Mouse (Mus musculus) limb, embryonic 11.5 days (tissue): ENCODE measurements around the gene Tnfsf13. TPM values are rescaled to one million over a fixed set of nuclear protein-coding genes. Genes with fewer than 3 reads are reported as not detected.

Experiments used
- ATAC-seq: fragments of 200-750 bp; cut with Nextera tagmentation; 2 replicates; pipeline ENCODE4 v1.8.0; 2017; ENCODE audit warnings: low read depth; ENCODE audit not compliant: insufficient number of reproducible peaks, low FRiP score, low TSS enrichment
- DNase-seq: peaks from one replicate; pipeline ENCODE4 v3.0.0-alpha.2; 2015; ENCODE audit warnings: low spot score
- H3K27ac ChIP-seq: fragments of 300-500 bp; sonication (generic); replicated peaks from 2 replicates; pipeline ENCODE4 v1.5.1; 2014; ENCODE audit warnings: low read depth, mild to moderate bottlenecking, low read length
- H3K27me3 ChIP-seq: fragments of 300-500 bp; sonication (generic); 2 replicates; pipeline ENCODE4 v1.6.1; 2014; ENCODE audit warnings: mild to moderate bottlenecking, low read length, mixed read lengths; ENCODE audit not compliant: control insufficient read depth, insufficient read depth
- H3K36me3 ChIP-seq: fragments of 300-500 bp; sonication (generic); 2 replicates; pipeline ENCODE4 v1.6.1; 2014; ENCODE audit warnings: mild to moderate bottlenecking, low read length, moderate library complexity, mixed read lengths; ENCODE audit not compliant: control insufficient read depth, insufficient read depth
- H3K4me1 ChIP-seq: fragments of 300-500 bp; sonication (generic); 2 replicates; pipeline ENCODE4 v1.6.1; 2014; ENCODE audit warnings: low read length, mixed read lengths; ENCODE audit not compliant: control insufficient read depth, insufficient read depth
- H3K4me2 ChIP-seq: fragments of 300-500 bp; sonication (generic); 2 replicates; pipeline ENCODE4 v1.6.1; 2014; ENCODE audit warnings: low read depth, mild to moderate bottlenecking, moderate library complexity; ENCODE audit not compliant: severe bottlenecking
- H3K4me3 ChIP-seq: fragments of 300-500 bp; sonication (generic); 2 replicates; pipeline ENCODE4 v1.5.1; 2014; ENCODE audit warnings: low read depth, low read length
- H3K9ac ChIP-seq: fragments of 300-500 bp; sonication (generic); 2 replicates; pipeline ENCODE4 v1.6.1; 2014; ENCODE audit warnings: mild to moderate bottlenecking, low read length
- H3K9me3 ChIP-seq: fragments of 300-500 bp; sonication (generic); 2 replicates; pipeline ENCODE4 v1.6.1; 2016; ENCODE audit warnings: low read length; ENCODE audit not compliant: control insufficient read depth
- WGBS: fragments of 180-500 bp; shearing (Covaris S2); extraction: QIAGEN DNeasy Blood & Tissue Kit; methylation state at CpG from one replicate; pipeline ENCODE4 v1.1.7; 2014; 5-methylcytosine and 5-hydroxymethylcytosine counted together
- polyA plus RNA-seq: library from polyadenylated mRNA; unstranded; fragments of >200 nt; fragmentation: Nextera tagmentation; extraction: Ambion mirVana; gene quantifications from 2 replicates; pipeline ENCODE4 v1.2.1, GENCODE M21; 2014

Tnfsf13 gene
- polyA plus RNA-seq, 1 experiment from 2014 or later = not detected

DNA sequence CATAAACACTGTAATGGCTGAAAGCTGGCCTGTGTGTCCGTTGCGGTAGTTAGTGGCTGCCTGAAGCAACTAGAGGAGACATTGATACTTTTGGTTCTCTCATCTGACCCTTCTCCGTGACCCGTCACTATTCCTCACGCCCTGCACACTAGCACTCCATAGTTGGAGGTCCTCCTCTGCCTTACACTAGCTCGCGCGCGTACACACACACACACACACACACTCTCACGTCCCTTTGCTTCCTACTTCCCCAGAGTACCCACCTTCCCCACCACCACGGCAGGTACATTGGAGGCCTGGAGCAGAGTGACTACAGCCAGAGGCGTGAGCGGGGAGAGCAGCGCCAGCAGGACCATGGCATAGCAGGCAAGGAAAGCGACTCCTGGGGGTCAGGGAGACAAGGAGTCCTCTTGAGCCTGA is 28.1 kb downstream of the Tnfsf13 start:
- no peak overlapping the region for H3K27ac ChIP-seq
- peaks cover 19% of the 10 kb centered on the region for H3K4me1 ChIP-seq
- WGBS = 85% methylated on average over 15 of the region's 15 CpGs

DNA sequence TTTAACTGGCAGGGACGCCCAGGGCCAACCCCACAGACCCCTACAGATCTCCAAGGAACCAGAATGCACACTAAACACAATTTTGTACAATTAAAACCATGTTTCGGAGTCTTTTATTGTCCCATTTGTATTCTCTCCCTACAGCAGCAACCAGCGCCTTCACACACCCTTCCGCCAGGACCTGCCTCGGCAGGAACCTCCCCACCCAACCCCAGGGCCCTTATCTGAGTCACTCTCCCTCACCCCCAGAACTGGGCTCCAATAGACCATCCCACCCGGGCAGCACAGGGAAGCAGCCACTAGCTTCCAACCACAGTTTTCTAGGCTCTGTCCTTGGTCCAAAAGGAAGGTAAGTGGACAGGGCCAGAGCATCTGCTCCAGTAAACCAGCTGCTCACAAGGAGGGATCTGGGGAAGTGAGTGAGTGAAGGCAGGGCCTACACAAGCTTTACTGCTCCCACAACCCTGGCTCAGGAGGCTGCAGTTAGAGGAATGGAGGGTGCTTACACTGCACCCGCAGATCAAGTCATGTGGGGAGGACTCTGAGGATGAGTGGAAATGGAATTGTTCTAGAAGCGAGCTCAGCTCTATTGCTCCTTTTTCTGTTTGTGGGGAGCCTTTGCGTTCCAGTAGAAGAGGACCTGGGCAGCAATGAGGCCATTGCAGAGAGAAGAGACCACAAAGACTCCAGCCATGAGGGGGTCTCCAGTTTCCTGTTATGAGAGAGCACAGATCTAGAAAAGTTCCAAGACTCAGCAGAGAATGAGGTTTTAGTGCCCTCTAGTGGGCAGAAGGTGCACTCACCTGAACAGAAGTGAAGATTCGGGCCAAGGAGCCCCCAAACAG is 28.7 kb downstream of the Tnfsf13 start:
- Histone ChIP-seq H3K4me2 (no peak overlapping the region), H3K27ac (no peak overlapping the region), H3K27me3 (no peaks in the 10 kb centered on the region), H3K9me3 (no peaks in the 10 kb centered on the region), H3K4me1 (peaks cover 19% of the 10 kb centered on the region), H3K4me3 (no peak overlapping the region; the same call in 1 of the 2 replicates), H3K9ac (no peak overlapping the region), H3K36me3 (peaks cover 32% of the 10 kb centered on the region)
- DNase-seq = peak; percentile 78
- ATAC-seq = no peak
- 76% methylated on average over 10 of the region's 10 CpGs for WGBS

More for the DNA sequence above, 28.1 kb downstream of the Tnfsf13 start:
- H3K4me2 ChIP-seq = no peak overlapping the region
- H3K4me3 ChIP-seq = peak overlapping the region; percentile 1; the same call in 1 of the 2 replicates
- H3K9me3 ChIP-seq = no peaks in the 10 kb centered on the region
- no peak for DNase-seq
- no peak overlapping the region for H3K9ac ChIP-seq
- ATAC-seq = no peak
- H3K27me3 ChIP-seq = no peaks in the 10 kb centered on the region
- peaks cover 27% of the 10 kb centered on the region for H3K36me3 ChIP-seq

DNA sequence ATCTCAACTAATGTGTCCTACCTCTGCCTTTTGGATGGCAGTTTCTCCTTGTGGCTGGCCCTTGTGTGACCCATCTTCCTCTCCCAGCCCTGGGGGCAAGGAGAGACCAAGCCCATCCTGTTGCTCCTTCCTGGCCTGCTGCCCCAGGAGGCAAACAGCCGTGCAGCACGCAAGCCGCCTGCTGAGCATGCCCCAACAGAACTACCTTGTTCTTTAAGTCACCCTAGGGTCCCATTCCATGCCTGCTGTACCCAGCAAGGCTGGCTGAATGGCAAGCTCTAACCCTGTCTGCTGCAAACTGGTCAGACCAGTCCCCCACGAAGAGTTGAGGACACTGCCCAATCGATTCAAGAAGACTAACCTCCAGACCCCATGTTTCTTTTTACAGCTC is 29.5 kb downstream of the Tnfsf13 start:
- WGBS = 78% methylated on average over 5 of the region's 5 CpGs
- Histone ChIP-seq H3K4me2 (no peak overlapping the region), H3K9ac (no peak overlapping the region)

DNA sequence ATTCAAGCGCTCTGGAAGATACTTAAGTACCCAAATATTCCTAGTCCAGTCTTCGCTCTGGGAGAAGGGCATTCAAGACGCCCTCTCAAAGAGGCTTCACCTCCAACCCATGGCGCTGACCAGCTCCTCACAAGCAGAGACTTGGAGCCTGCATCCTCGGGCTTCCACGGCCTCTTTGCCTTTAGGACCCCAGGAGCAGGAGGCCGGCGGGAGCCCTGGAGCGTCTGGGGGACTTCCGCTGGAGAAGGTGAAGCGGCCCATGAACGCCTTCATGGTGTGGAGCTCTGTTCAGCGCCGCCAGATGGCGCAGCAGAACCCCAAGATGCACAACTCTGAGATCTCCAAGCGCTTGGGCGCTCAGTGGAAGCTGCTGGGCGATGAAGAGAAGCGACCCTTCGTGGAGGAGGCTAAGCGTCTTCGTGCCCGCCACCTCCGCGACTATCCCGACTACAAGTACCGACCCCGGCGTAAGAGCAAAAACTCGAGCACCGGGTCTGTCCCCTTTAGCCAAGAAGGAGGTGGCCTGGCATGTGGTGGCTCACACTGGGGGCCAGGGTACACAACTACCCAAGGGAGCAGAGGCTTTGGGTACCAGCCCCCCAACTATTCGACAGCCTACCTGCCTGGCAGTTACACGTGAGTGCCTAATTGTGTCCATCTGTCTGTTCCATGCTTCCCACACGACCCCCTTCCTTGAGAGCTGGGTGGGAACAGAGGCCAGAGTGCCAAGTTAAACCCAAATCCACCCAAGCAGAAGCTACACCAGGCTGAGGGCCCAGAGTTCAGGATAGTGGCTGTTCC is 30.1 kb downstream of the Tnfsf13 start, which contains the start of gene Sox15:
Gene Sox15 (plus strand): TSS at position 51 of the 801 bp plus-strand sequence.
- 26% methylated on average over 34 of the region's 34 CpGs for WGBS
- H3K4me3 ChIP-seq = peak within 1 kb of the TSS; percentile 1; the same call in 1 of the 2 replicates

More for the DNA sequence above, 29.5 kb downstream of the Tnfsf13 start:
- Histone ChIP-seq H3K9me3 (no peaks in the 10 kb centered on the region), H3K4me1 (peaks cover 19% of the 10 kb centered on the region), H3K4me3 (no peak overlapping the region), H3K36me3 (peaks cover 38% of the 10 kb centered on the region), H3K27ac (no peak overlapping the region), H3K27me3 (no peaks in the 10 kb centered on the region)
- no peak for DNase-seq
- no peak for ATAC-seq

DNA sequence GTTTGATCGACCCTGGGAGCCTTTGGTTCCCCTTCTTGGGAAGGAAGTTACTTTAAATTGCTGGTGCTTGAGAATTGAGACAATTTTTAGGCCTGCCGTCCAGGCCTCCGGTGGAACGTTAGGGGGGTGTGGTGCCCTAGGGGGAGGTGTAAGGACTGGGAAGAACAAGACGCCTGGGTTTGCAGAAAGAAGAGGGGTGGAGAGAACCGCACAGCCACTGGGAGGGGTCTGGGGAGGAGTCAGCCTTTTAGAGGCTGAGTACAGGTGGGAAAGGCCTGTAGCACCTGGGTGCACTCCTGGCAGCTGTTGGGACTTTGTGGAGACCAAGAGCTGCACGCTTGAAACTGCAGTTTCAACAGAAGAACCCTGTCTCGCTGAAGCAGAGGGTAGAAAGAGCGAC is 30.8 kb downstream of the Tnfsf13 start:
- no peak overlapping the region for H3K4me2 ChIP-seq
- H3K4me3 ChIP-seq = no peak overlapping the region
- no peaks in the 10 kb centered on the region for H3K9me3 ChIP-seq
- no peak overlapping the region for H3K9ac ChIP-seq
- H3K27me3 ChIP-seq = no peaks in the 10 kb centered on the region
- no peak for ATAC-seq
- H3K36me3 ChIP-seq = peaks cover 48% of the 10 kb centered on the region
- peak overlapping the region; percentile 65 for H3K27ac ChIP-seq
- WGBS = 35% methylated on average over 9 of the region's 9 CpGs
- DNase-seq = no peak
- H3K4me1 ChIP-seq = peaks cover 19% of the 10 kb centered on the region

More for the DNA sequence above, 30.1 kb downstream of the Tnfsf13 start, which contains the start of gene Sox15:
- DNase-seq = peak; percentile 86
- Histone ChIP-seq H3K9ac (0 out of 2 replicates have a peak within 1 kb of the TSS, but pooled peaks have one; percentile 18), H3K27me3 (no peaks in the 10 kb centered on the region), H3K4me2 (peak within 1 kb of the TSS; percentile 12; the same call in 1 of the 2 replicates), H3K27ac (peak within 1 kb of the TSS; percentile 65), H3K9me3 (no peaks in the 10 kb centered on the region), H3K36me3 (peaks cover 44% of the 10 kb centered on the region), H3K4me1 (peaks cover 19% of the 10 kb centered on the region)
- peak; percentile 65; the same call in 1 of the 2 replicates for ATAC-seq

DNA sequence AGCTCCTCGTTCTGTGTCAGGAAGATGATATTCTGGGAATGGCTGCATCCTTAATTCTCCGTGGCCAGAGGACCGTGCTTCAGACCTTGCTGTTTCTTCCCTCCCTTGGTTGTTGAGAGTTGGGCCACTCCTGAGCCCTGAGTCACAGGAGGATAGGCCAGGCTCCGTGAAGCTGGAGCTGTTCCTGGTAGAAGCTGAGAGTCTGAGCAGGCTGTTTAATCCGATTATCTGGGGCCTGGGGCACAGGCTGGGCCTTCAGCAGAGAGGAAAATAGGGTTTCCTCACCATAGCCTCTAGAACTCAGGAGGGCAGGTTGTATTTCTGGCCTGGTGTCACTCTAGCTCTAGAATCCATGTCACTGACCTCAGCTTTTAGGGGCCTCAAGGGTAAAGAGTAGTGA is 32.2 kb downstream of the Tnfsf13 start:
- Histone ChIP-seq H3K4me3 (no peak overlapping the region), H3K4me2 (no peak overlapping the region), H3K9ac (no peak overlapping the region), H3K27ac (no peak overlapping the region), H3K27me3 (no peaks in the 10 kb centered on the region), H3K9me3 (no peaks in the 10 kb centered on the region), H3K36me3 (peaks cover 50% of the 10 kb centered on the region), H3K4me1 (peaks cover 19% of the 10 kb centered on the region)
- ATAC-seq (no peak), DNase-seq (no peak)
- WGBS = 77% methylated on average over 5 of the region's 5 CpGs

DNA sequence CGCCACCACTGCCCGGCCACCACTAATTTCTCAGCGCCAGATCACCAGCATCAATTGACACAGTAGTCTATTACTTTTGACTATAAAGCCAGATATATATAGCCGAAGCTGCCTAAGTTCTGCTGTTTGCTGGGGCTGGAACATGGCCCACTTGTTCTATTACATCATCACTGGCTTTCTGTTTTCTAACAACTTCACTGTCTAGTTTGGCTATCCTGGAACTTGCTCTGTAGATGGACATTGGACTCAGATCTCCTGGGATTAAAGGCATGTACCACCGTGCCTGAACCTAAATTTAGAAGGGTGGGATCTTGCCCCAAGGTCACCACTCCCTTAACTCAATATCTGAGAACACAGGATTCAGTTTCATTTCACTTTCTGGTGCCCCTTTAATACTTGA is 39.7 kb downstream of the Tnfsf13 start:
- DNase-seq (no peak), ATAC-seq (no peak)
- Histone ChIP-seq H3K4me2 (no peak overlapping the region), H3K27ac (no peak overlapping the region), H3K27me3 (no peaks in the 10 kb centered on the region), H3K4me1 (no peaks in the 10 kb centered on the region), H3K4me3 (no peak overlapping the region), H3K36me3 (peaks cover 56% of the 10 kb centered on the region), H3K9ac (no peak overlapping the region), H3K9me3 (no peaks in the 10 kb centered on the region)
- WGBS = 97% methylated on average over 5 of the region's 5 CpGs

DNA sequence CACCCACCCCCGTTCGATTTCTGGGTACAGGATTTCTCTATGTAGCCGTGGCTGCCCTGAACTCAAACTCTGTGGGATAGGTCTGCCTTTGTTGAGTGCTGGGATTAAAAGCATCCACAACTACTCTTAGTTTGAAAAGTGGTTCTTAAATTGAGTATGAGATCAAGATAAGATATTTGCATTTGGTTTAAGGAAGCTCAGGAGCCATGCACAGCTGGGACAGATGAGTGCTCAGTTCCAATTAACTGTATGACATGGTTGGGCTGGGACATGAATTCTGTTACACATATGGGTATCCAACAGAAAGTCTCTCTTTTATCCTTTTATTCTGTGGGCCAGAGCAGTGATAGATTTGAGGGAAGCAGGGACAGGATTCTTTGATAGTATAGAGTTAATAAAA is 50.1 kb downstream of the Tnfsf13 start:
- peaks cover 4% of the 10 kb centered on the region; the same call in 1 of the 2 replicates for H3K36me3 ChIP-seq
- H3K9ac ChIP-seq = no peak overlapping the region
- no peak overlapping the region for H3K4me2 ChIP-seq
- H3K4me1 ChIP-seq = 0 out of 2 replicates have a peak, but pooled peaks cover 2% of the 10 kb centered on the region
- WGBS = 93% methylated on average over 3 of the region's 3 CpGs
- H3K9me3 ChIP-seq = no peaks in the 10 kb centered on the region
- no peak for DNase-seq
- H3K27ac ChIP-seq = no peak overlapping the region
- no peak for ATAC-seq
- no peaks in the 10 kb centered on the region for H3K27me3 ChIP-seq
- H3K4me3 ChIP-seq = no peak overlapping the region
